Mouse (Mus musculus) c-Kit-positive CD71-positive TER-119-negative erythroid progenitor cells, embryonic 14.5 days (primary cell): Measurements from ENCODE around the gene Sik3.
"Not testable (repeated sequence)": the region's sequence is repeated elsewhere in the genome, so short reads cannot be mapped to it uniquely, and the experiment has no call there.

Experiments used
- DNase-seq: peaks from one replicate; pipeline ENCODE4 v3.0.0-alpha.2; 2013; ENCODE audit warnings: low read depth

Sik3 gene

GRCm38 (mm10) chr9:46151704-46152040, 139.1 kb downstream of the Sik3 start:
- DNase-seq = no peak

- DNase-seq = no peak
These were observed 139.7 kb downstream of the Sik3 start for GRCm38 (mm10) chr9:46152067-46153015.

GRCm38 (mm10) chr9:46154469-46154868, 141.8 kb downstream of the Sik3 start:
- DNase-seq = no peak

- no peak for DNase-seq
These were observed 142.4 kb downstream of the Sik3 start for GRCm38 (mm10) chr9:46155026-46155425.

- not testable (repeated sequence) for DNase-seq
These were observed 143.2 kb downstream of the Sik3 start for GRCm38 (mm10) chr9:46155818-46156217.

GRCm38 (mm10) chr9:46156711-46157110, 144.1 kb downstream of the Sik3 start:
- DNase-seq = no peak

GRCm38 (mm10) chr9:46158273-46158813, 145.7 kb downstream of the Sik3 start:
- no peak for DNase-seq

- DNase-seq = no peak
These were observed 150.8 kb downstream of the Sik3 start for GRCm38 (mm10) chr9:46163430-46163829.

GRCm38 (mm10) chr9:46168802-46169201, 156.2 kb downstream of the Sik3 start:
- DNase-seq = no peak

- no peak for DNase-seq
These were observed 159.6 kb downstream of the Sik3 start for GRCm38 (mm10) chr9:46172251-46172650.

GRCm38 (mm10) chr9:46172953-46173352, 160.3 kb downstream of the Sik3 start:
- no peak for DNase-seq

- DNase-seq = no peak
These were observed 161.3 kb downstream of the Sik3 start for GRCm38 (mm10) chr9:46173919-46174318.

GRCm38 (mm10) chr9:46174770-46175294, 162.2 kb downstream of the Sik3 start:
- DNase-seq = no peak

GRCm38 (mm10) chr9:46175300-46175699, 162.7 kb downstream of the Sik3 start:
- DNase-seq = peak; percentile 55

GRCm38 (mm10) chr9:46175938-46176375, 163.3 kb downstream of the Sik3 start:
- no peak for DNase-seq

- no peak for DNase-seq
These were observed 164.0 kb downstream of the Sik3 start for GRCm38 (mm10) chr9:46176613-46177012.

- DNase-seq = no peak
These were observed 166.0 kb downstream of the Sik3 start for GRCm38 (mm10) chr9:46178595-46178994.

GRCm38 (mm10) chr9:46181297-46181696, 168.7 kb downstream of the Sik3 start:
- DNase-seq = no peak

- no peak for DNase-seq
These were observed 171.9 kb downstream of the Sik3 start for GRCm38 (mm10) chr9:46184542-46184941.

GRCm38 (mm10) chr9:46185191-46185590, 172.6 kb downstream of the Sik3 start:
- DNase-seq = no peak

- no peak for DNase-seq
These were observed 173.8 kb downstream of the Sik3 start for GRCm38 (mm10) chr9:46186387-46186786.

GRCm38 (mm10) chr9:46188370-46188769, 175.8 kb downstream of the Sik3 start:
- DNase-seq = no peak

GRCm38 (mm10) chr9:46188956-46189355, 176.3 kb downstream of the Sik3 start:
- no peak for DNase-seq
